Mouse (Mus musculus) left cerebral cortex, adult 2 months (tissue): Measurements from ENCODE around the gene Vangl1. TPM values are rescaled to one million over a fixed set of nuclear protein-coding genes. Genes with fewer than 3 reads are reported as not detected.

Experiments used
- DNase-seq, 2 experiments: peaks; one replicate each; pipeline ENCODE4 v3.0.0; 2021 to 2022; ENCODE audit warnings: low spot score in 2 of 2, mixed read lengths in 1 of 2; ENCODE audit errors: extremely low spot score in 1 of 2
- H3K27ac ChIP-seq: fragments of 200-600 bp; 2 replicates; pipeline ENCODE4 v1.8.1; 2022
- H3K4me3 ChIP-seq: fragments of 200-600 bp; 2 replicates; pipeline ENCODE4 v1.8.1; 2022
- CTCF ChIP-seq: fragments of 200-600 bp; IDR thresholded peaks from 2 replicates; pipeline ENCODE4 v1.8.1; 2022; ENCODE audit warnings: antibody characterized with exemption, mild to moderate bottlenecking, moderate library complexity
- intact Hi-C: fragments of 180-260 bp; cut with DNase I; formaldehyde crosslinking; loops from one replicate; pipeline ENCODE4 v1.15.1; 2025
- total RNA-seq, 2 experiments: library from RNA; stranded (reverse); gene quantifications; 2 replicates each; pipeline ENCODE4 v1.2.3; 2021

Vangl1 gene
- total RNA-seq, 2 experiments from 2014 or later = 4.4 to 6.7 TPM

- intact Hi-C loops = no loop called here
- Histone ChIP-seq H3K27ac (no peak overlapping the region), H3K4me3 (no peak overlapping the region)
- DNase-seq = no peak
- TF ChIP-seq CTCF = no peak
Observed at GRCm38 (mm10) chr3:102197152-102197551, 7.3 kb downstream of the Vangl1 start.

GRCm38 (mm10) chr3:102196166-102196565 lies 8.3 kb downstream of the Vangl1 start:
- H3K27ac ChIP-seq = no peak overlapping the region
- no peak overlapping the region for H3K4me3 ChIP-seq
- TF ChIP-seq CTCF = no peak
- no peak for DNase-seq
- intact Hi-C loops = no loop called here

- intact Hi-C loops = no loop called here
Observed at GRCm38 (mm10) chr3:102195762-102196161, 8.7 kb downstream of the Vangl1 start.

GRCm38 (mm10) chr3:102194291-102195051 lies 10.0 kb downstream of the Vangl1 start:
- intact Hi-C loops = no loop called here
- TF ChIP-seq CTCF = no peak; the same call in 1 of the 2 replicates
- no peak overlapping the region for H3K4me3 ChIP-seq
- DNase-seq = no peak
- no peak overlapping the region for H3K27ac ChIP-seq

More at GRCm38 (mm10) chr3:102195762-102196161, 8.7 kb downstream of the Vangl1 start:
- TF ChIP-seq CTCF = no peak
- H3K27ac ChIP-seq = no peak overlapping the region
- no peak for DNase-seq
- H3K4me3 ChIP-seq = no peak overlapping the region

- H3K4me3 ChIP-seq = no peak overlapping the region
- H3K27ac ChIP-seq = no peak overlapping the region
- no peak for DNase-seq
- intact Hi-C loops = no loop called here
- no peak for TF ChIP-seq CTCF
Observed at GRCm38 (mm10) chr3:102193488-102194290, 10.8 kb downstream of the Vangl1 start.

- no peak for TF ChIP-seq CTCF
Observed at GRCm38 (mm10) chr3:102192621-102193020, 11.9 kb downstream of the Vangl1 start.

GRCm38 (mm10) chr3:102191575-102191974 lies 12.9 kb downstream of the Vangl1 start:
- no peak overlapping the region for H3K27ac ChIP-seq
- intact Hi-C loops = no loop called here
- H3K4me3 ChIP-seq = no peak overlapping the region
- no peak for TF ChIP-seq CTCF
- no peak for DNase-seq

More at GRCm38 (mm10) chr3:102192621-102193020, 11.9 kb downstream of the Vangl1 start:
- DNase-seq = no peak
- H3K27ac ChIP-seq = no peak overlapping the region
- H3K4me3 ChIP-seq = no peak overlapping the region
- intact Hi-C loops = no loop called here

GRCm38 (mm10) chr3:102190642-102191041 lies 13.9 kb downstream of the Vangl1 start:
- intact Hi-C loops = no loop called here
- TF ChIP-seq CTCF = no peak
- no peak overlapping the region for H3K27ac ChIP-seq
- DNase-seq = no peak
- no peak overlapping the region for H3K4me3 ChIP-seq

- no peak overlapping the region for H3K27ac ChIP-seq
- no peak for TF ChIP-seq CTCF
- no peak for DNase-seq
- H3K4me3 ChIP-seq = no peak overlapping the region
- intact Hi-C loops = no loop called here
Observed at GRCm38 (mm10) chr3:102190015-102190414, 14.5 kb downstream of the Vangl1 start.

GRCm38 (mm10) chr3:102188972-102189371 lies 15.5 kb downstream of the Vangl1 start:
- H3K27ac ChIP-seq = no peak overlapping the region
- no peak overlapping the region for H3K4me3 ChIP-seq
- no peak for DNase-seq
- intact Hi-C loops = no loop called here
- TF ChIP-seq CTCF = no peak

- Histone ChIP-seq H3K27ac (no peak overlapping the region), H3K4me3 (no peak overlapping the region)
- TF ChIP-seq CTCF = no peak
- intact Hi-C loops = no loop called here
- no peak for DNase-seq
Observed at GRCm38 (mm10) chr3:102187401-102187800, 17.1 kb downstream of the Vangl1 start.

GRCm38 (mm10) chr3:102184721-102185120 lies 19.8 kb downstream of the Vangl1 start:
- no peak overlapping the region for H3K27ac ChIP-seq
- TF ChIP-seq CTCF = no peak
- no peak for DNase-seq
- no peak overlapping the region for H3K4me3 ChIP-seq
- intact Hi-C loops = no loop called here

- TF ChIP-seq CTCF = no peak
- no peak for DNase-seq
- intact Hi-C loops = no loop called here
- Histone ChIP-seq H3K27ac (no peak overlapping the region), H3K4me3 (no peak overlapping the region)
Observed at GRCm38 (mm10) chr3:102182601-102183000, 21.9 kb downstream of the Vangl1 start.
